Mouse (Mus musculus): Measurements from ENCODE around the gene Caprin1. TPM values are rescaled to one million over a fixed set of nuclear protein-coding genes. Genes with fewer than 3 reads are reported as not detected.

Gene Caprin1
- polyA plus RNA-seq, 1 experiment, result 100 TPM

GRCm38 (mm10) chr2:103837166-103837565 is 39.7 kb upstream of the Caprin1 start:
- no peak for DNase-seq
- no peak for TF ChIP-seq POLR2A (IDR thresholded peaks at IDR 0.05; ENCODE audit: low read depth, low read length)
- no peak for TF ChIP-seq CTCF (conservative IDR thresholded peaks at IDR 0.05; ENCODE audit: insufficient read depth, insufficient read length, low read depth, low read length)
- Histone ChIP-seq H3K27ac (ENCODE audit: insufficient read depth, low read depth, low read length) (no peak overlapping the region), H3K27me3 (replicated peaks; ENCODE audit: control insufficient read depth, insufficient read depth, low read length) (no peaks in the 10 kb centered on the region), H3K4me3 (ENCODE audit: insufficient read depth, low read depth, low read length) (no peak overlapping the region), H3K36me3 (ENCODE audit: control insufficient read depth, insufficient read depth, low read length) (no peaks in the 10 kb centered on the region), H3K4me1 (ENCODE audit: control insufficient read depth, insufficient read depth, low read length) (no peaks in the 10 kb centered on the region)
- WGBS, result 76% methylated on average over 4 of the region's 4 CpGs

GRCm38 (mm10) chr2:103835614-103836395 is 38.4 kb upstream of the Caprin1 start:
- H3K4me3 ChIP-seq (ENCODE audit: insufficient read depth, low read depth, low read length), result no peak overlapping the region
- no peaks in the 10 kb centered on the region for H3K27me3 ChIP-seq (replicated peaks; ENCODE audit: control insufficient read depth, insufficient read depth, low read length)
- WGBS, result 64% methylated on average over 11 of the region's 11 CpGs
- H3K36me3 ChIP-seq (ENCODE audit: control insufficient read depth, insufficient read depth, low read length), result no peaks in the 10 kb centered on the region
- no peak for DNase-seq
- TF ChIP-seq POLR2A (IDR thresholded peaks at IDR 0.05; ENCODE audit: low read depth, low read length) (no peak), CTCF (conservative IDR thresholded peaks at IDR 0.05; ENCODE audit: insufficient read depth, insufficient read length, low read depth, low read length) (no peak)
- no peaks in the 10 kb centered on the region for H3K4me1 ChIP-seq (ENCODE audit: control insufficient read depth, insufficient read depth, low read length)
- no peak overlapping the region for H3K27ac ChIP-seq (ENCODE audit: insufficient read depth, low read depth, low read length)

GRCm38 (mm10) chr2:103833816-103834445 is 36.5 kb upstream of the Caprin1 start:
- H3K27me3 ChIP-seq (replicated peaks; ENCODE audit: control insufficient read depth, insufficient read depth, low read length), result no peaks in the 10 kb centered on the region
- 73% methylated on average over 3 of the region's 3 CpGs for WGBS
- TF ChIP-seq CTCF (conservative IDR thresholded peaks at IDR 0.05; ENCODE audit: insufficient read depth, insufficient read length, low read depth, low read length), result no peak
- TF ChIP-seq POLR2A (IDR thresholded peaks at IDR 0.05; ENCODE audit: low read depth, low read length), result no peak
- no peaks in the 10 kb centered on the region for H3K36me3 ChIP-seq (ENCODE audit: control insufficient read depth, insufficient read depth, low read length)
- H3K27ac ChIP-seq (ENCODE audit: insufficient read depth, low read depth, low read length), result no peak overlapping the region
- H3K4me1 ChIP-seq (ENCODE audit: control insufficient read depth, insufficient read depth, low read length), result no peaks in the 10 kb centered on the region
- no peak for DNase-seq
- H3K4me3 ChIP-seq (ENCODE audit: insufficient read depth, low read depth, low read length), result no peak overlapping the region

GRCm38 (mm10) chr2:103832899-103833298 is 35.5 kb upstream of the Caprin1 start:
- no peak for TF ChIP-seq POLR2A (IDR thresholded peaks at IDR 0.05; ENCODE audit: low read depth, low read length)
- no peak for TF ChIP-seq CTCF (conservative IDR thresholded peaks at IDR 0.05; ENCODE audit: insufficient read depth, insufficient read length, low read depth, low read length)
- WGBS, result 42% methylated on average over 5 of the region's 5 CpGs
- Histone ChIP-seq H3K27ac (ENCODE audit: insufficient read depth, low read depth, low read length) (no peak overlapping the region), H3K27me3 (replicated peaks; ENCODE audit: control insufficient read depth, insufficient read depth, low read length) (no peaks in the 10 kb centered on the region), H3K36me3 (ENCODE audit: control insufficient read depth, insufficient read depth, low read length) (no peaks in the 10 kb centered on the region), H3K4me1 (ENCODE audit: control insufficient read depth, insufficient read depth, low read length) (no peaks in the 10 kb centered on the region), H3K4me3 (ENCODE audit: insufficient read depth, low read depth, low read length) (no peak overlapping the region)
- peak; percentile 34 for DNase-seq

GRCm38 (mm10) chr2:103828900-103829299 is 31.5 kb upstream of the Caprin1 start:
- H3K4me3 ChIP-seq (ENCODE audit: insufficient read depth, low read depth, low read length), result no peak overlapping the region
- H3K27ac ChIP-seq (ENCODE audit: insufficient read depth, low read depth, low read length), result no peak overlapping the region
- no peak for TF ChIP-seq POLR2A (IDR thresholded peaks at IDR 0.05; ENCODE audit: low read depth, low read length)
- TF ChIP-seq CTCF (conservative IDR thresholded peaks at IDR 0.05; ENCODE audit: insufficient read depth, insufficient read length, low read depth, low read length), result no peak
- no peaks in the 10 kb centered on the region for H3K27me3 ChIP-seq (replicated peaks; ENCODE audit: control insufficient read depth, insufficient read depth, low read length)
- no peak for DNase-seq
- no peaks in the 10 kb centered on the region for H3K4me1 ChIP-seq (ENCODE audit: control insufficient read depth, insufficient read depth, low read length)
- H3K36me3 ChIP-seq (ENCODE audit: control insufficient read depth, insufficient read depth, low read length), result no peaks in the 10 kb centered on the region

GRCm38 (mm10) chr2:103824916-103825315 is 27.5 kb upstream of the Caprin1 start:
- TF ChIP-seq CTCF (conservative IDR thresholded peaks at IDR 0.05; ENCODE audit: insufficient read depth, insufficient read length, low read depth, low read length), result no peak
- TF ChIP-seq POLR2A (IDR thresholded peaks at IDR 0.05; ENCODE audit: low read depth, low read length), result no peak
- whole genome bisulfite sequencing, result 77% methylated on average over 4 of the region's 4 CpGs
- H3K27ac ChIP-seq (ENCODE audit: insufficient read depth, low read depth, low read length), result no peak overlapping the region
- no peaks in the 10 kb centered on the region for H3K36me3 ChIP-seq (ENCODE audit: control insufficient read depth, insufficient read depth, low read length)
- no peaks in the 10 kb centered on the region for H3K4me1 ChIP-seq (ENCODE audit: control insufficient read depth, insufficient read depth, low read length)
- DNase-seq, result no peak
- no peaks in the 10 kb centered on the region for H3K27me3 ChIP-seq (replicated peaks; ENCODE audit: control insufficient read depth, insufficient read depth, low read length)
- no peak overlapping the region for H3K4me3 ChIP-seq (ENCODE audit: insufficient read depth, low read depth, low read length)

GRCm38 (mm10) chr2:103822560-103822959 is 25.1 kb upstream of the Caprin1 start:
- Histone ChIP-seq H3K4me1 (ENCODE audit: control insufficient read depth, insufficient read depth, low read length) (no peaks in the 10 kb centered on the region), H3K36me3 (ENCODE audit: control insufficient read depth, insufficient read depth, low read length) (no peaks in the 10 kb centered on the region), H3K27me3 (replicated peaks; ENCODE audit: control insufficient read depth, insufficient read depth, low read length) (no peaks in the 10 kb centered on the region), H3K4me3 (ENCODE audit: insufficient read depth, low read depth, low read length) (no peak overlapping the region), H3K27ac (ENCODE audit: insufficient read depth, low read depth, low read length) (no peak overlapping the region)
- TF ChIP-seq CTCF (conservative IDR thresholded peaks at IDR 0.05; ENCODE audit: insufficient read depth, insufficient read length, low read depth, low read length), result peak; percentile 39; the same call in 1 of the 2 replicates
- no peak for TF ChIP-seq POLR2A (IDR thresholded peaks at IDR 0.05; ENCODE audit: low read depth, low read length)
- 57% methylated on average over 7 of the region's 7 CpGs for WGBS
- DNase-seq, result peak; percentile 51

Data from kidney, adult 2 months (tissue).